Mouse (Mus musculus): ENCODE measurements around the gene Hectd1.

The Hectd1 gene

GRCm38 (mm10) chr12:51829290-51830076 lies at the start of gene Hectd1:
Gene Hectd1, minus strand, starts transcription at chr12:51829536.
- DNase-seq (ENCODE audit: low spot score in 2 of 2), result peak; percentile 71 to 83

DNA sequence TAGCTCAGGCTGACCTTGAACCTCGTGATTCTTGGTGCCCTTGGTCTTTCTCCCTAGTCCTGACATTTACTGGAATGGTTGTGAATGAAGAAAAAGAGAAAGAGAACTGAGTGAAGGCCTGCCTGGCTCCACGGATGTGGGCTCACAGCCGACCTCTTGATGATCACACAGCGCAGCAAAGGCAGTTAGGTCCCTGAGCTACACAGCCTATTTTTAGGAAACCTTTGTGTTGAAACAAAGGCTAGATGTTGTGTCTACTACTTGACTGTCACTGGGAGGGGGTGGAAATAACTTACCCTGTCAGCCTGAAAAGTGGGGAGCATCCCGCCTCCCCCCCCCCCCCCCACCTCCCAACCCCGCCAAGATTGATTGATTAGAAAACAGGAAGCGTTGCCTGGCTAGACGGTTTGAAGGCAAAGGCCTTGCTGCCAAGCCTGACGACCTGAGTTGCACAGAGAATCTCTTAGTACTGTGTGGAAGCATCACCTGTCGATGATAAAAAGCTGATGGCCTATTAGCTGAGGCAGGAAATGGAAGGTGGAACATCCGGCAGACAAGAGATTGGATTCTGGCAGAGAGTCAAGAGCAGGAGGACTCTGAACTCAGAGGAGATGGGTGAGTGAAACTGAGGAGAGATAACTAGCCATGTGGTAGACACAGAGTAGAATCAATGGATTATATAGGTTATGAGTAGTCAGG lies 42.3 kb upstream of the Hectd1 start:
- DNase-seq (ENCODE audit: low spot score in 2 of 2), result no peak

DNA sequence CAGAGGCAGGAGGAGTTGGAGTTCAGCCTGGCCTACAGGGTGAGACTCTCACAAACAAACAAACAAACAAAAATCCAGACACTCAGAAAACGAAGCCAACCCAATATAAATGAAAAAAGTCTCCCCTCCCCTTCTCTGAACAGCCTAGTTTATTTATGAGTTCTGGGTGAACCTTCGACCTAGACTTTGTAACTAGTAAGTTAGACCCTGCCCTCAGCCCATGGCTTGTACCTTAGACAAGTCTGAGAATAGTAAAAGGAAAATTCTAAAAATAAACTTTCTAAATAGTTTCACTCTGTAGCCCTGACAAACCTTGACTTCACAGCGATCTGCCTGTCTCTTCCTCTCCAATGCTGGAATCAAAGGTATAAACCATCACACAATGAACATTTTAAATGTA lies 40.2 kb upstream of the Hectd1 start:
- no peak for DNase-seq (ENCODE audit: low spot score in 2 of 2)

GRCm38 (mm10) chr12:51867076-51867475 lies 37.7 kb upstream of the Hectd1 start:
- DNase-seq (ENCODE audit: low spot score in 2 of 2), result no peak

- DNase-seq (ENCODE audit: low spot score in 2 of 2), result no peak
Measured at GRCm38 (mm10) chr12:51866226-51866910, 37.0 kb upstream of the Hectd1 start.

GRCm38 (mm10) chr12:51865790-51866179 lies 36.4 kb upstream of the Hectd1 start:
- DNase-seq (ENCODE audit: low spot score in 2 of 2), result no peak

DNA sequence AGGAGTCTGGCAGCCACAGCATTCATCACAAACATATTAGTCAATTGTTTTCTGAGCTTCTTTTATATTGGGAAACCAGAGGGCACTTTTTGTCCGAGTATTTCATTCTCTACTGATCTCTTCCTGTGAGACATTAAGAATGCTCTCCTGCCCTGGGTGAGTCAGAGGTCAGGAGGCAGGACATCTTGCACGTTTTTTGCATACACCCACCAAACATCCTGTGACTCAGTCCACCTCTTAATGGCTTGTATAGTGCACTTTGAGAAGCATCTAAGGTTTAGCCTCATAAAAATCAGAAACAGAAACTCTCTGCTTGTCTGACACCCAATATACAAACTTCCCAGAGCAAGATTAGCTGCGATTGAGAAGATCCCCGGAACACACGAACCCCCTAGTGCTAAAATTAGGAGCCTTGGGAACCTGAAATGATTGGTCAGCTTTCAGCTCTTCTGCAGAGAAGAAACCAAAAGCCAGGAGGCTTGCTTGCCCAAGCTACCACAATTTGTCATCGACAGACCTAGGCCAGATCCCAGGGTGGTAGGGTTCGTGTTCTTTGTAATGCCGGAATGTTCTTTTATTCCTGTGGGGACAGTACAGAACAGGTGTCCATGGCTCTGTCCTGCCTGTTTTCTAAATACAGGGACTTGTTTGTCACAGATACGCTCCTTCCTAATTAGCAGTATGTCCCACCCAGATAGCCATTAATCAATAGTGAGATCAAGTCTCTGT lies 35.9 kb upstream of the Hectd1 start:
- DNase-seq (ENCODE audit: low spot score in 2 of 2), result no peak

DNA sequence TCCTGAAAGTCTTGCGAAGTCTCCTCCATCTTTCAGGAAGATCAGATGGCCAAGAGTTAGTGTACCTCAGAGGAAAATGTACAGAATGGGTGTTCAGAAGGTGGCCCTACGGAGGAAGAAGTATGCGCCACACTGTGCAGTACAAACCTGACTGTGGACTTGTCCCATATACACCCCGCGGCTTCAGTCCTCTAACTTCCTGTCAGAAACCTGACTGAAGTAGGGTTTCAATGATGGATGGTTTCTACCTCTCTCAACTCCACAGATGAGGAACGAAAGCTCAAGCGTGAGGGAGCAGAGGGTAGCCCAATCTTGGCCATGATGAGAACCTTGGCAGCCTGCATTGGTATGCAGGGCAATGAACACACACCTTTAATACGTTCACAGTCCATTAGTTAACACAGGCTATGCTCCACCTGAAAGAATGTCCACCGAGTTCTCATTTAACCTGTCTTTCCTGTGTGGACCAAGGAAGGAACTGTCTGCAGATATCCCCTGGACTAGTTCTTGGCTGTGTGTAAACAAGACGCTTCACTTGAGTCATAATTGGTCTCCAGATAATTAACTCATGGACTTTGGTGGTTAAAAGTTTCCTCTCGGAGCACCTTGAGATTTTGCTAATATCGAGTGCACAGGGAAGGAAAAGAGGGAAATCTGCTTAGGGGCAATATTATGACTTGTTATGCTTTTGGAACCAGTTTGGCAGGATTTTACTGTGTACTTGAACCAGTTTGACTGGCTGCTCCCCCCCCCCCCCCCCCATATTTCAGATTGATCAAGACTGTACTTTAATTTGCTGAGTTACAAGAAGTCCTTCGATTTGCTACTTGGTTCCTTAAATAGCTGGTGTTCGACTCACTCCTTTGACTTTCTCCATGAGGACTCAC lies 34.0 kb upstream of the Hectd1 start:
- DNase-seq (ENCODE audit: low spot score in 2 of 2), result no peak

DNA sequence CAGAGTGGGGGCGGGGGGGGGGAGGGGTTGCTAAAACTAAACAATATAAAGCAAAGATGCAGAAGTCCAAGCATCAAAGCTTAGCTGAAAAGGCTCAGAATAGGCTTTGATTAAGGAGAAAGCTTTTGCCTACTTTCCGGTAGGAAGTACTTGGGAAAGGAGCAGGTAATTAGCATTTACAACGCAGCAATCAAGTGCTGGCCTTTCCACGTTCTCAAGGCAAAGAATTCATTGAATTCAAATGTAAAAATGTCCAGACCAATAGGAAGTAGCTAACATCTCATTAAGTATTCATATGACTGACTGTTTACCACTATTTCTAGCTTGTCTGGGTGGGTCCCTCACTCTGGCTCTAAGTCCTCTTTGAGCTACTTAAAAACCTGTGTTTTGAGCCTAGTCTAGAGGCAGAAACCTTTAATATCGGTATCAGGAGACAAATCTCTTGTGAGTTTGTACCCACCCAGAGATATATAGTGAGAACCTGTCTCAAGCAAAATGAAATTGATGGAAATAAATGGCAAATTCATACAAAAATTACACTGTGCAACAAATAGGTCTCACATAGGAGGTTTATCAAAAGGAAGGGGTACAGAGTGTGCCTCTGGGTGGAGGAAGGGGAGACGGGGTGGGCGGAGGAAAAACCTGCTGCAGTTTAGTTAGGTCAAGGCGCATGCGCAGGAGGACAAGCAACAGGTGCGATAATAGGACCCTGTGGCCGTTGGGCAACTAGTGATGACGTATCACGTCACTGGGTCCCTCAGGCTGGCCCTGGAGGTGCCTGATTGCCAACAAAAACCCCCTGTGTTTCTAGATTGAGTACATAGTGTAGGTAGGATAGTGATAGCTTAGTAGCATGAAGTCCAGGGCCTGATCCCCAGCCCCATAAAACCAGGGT lies 29.0 kb upstream of the Hectd1 start:
- no peak for DNase-seq (ENCODE audit: low spot score in 2 of 2)

- no peak for DNase-seq (ENCODE audit: low spot score in 2 of 2)
Measured at GRCm38 (mm10) chr12:51856768-51857295, 27.5 kb upstream of the Hectd1 start.

DNA sequence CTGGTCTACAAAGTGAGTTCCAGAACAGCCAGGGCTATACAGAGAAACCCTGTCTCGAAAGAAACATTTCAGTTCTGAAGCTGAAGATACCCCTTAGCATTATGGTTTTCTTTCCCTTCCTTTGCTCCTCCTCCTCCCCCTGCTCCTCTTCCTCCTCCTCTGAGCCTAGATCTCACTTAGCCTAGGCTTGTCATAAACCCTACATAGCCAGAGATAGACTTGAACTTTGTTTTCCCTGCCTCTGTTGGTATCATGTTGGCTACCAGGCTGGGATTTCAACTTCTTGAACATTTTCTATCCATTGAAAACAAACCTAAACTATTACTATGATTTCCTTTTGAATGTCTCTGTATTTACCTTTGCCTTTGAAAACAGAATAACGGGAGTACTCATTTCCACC lies 26.5 kb upstream of the Hectd1 start:
- no peak for DNase-seq (ENCODE audit: low spot score in 2 of 2)

- no peak for DNase-seq (ENCODE audit: low spot score in 2 of 2)
Measured at GRCm38 (mm10) chr12:51855453-51855852, 26.1 kb upstream of the Hectd1 start.

- DNase-seq (ENCODE audit: low spot score in 2 of 2), result no peak
Measured at GRCm38 (mm10) chr12:51851617-51852016, 22.3 kb upstream of the Hectd1 start.

GRCm38 (mm10) chr12:51851155-51851554 lies 21.8 kb upstream of the Hectd1 start:
- no peak for DNase-seq (ENCODE audit: low spot score in 2 of 2)

- DNase-seq (ENCODE audit: low spot score in 2 of 2), result no peak
Measured at GRCm38 (mm10) chr12:51850339-51850738, 21.0 kb upstream of the Hectd1 start.

DNA sequence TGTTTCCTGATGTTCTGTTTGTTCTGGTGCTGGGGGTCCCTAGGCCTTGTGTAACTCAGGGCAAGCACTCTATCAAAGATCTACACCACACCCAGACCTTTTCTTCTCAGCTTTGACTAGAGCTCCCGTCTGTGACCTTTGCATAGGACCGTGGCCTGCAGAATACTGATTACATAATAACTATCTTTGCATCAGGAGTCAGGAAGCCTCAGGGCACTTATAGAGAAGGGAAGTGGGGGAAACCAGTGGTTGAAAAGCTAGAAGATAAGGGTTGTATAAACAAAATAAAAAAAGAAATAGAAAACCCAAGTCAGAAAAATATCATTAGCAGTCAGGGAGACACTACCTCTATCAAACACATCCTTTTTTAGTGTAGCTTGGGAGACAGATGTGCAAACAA lies 20.6 kb upstream of the Hectd1 start:
- DNase-seq (ENCODE audit: low spot score in 2 of 2), result no peak

GRCm38 (mm10) chr12:51847953-51848680 lies 18.8 kb upstream of the Hectd1 start:
- DNase-seq (ENCODE audit: low spot score in 2 of 2), result no peak

GRCm38 (mm10) chr12:51845261-51845660 lies 15.9 kb upstream of the Hectd1 start:
- no peak for DNase-seq (ENCODE audit: low spot score in 2 of 2)

GRCm38 (mm10) chr12:51844771-51845256 lies 15.5 kb upstream of the Hectd1 start:
- peak; percentile 79 to 83 for DNase-seq (ENCODE audit: low spot score in 2 of 2)
